Mouse (Mus musculus) myocyte (in vitro differentiated cells): ENCODE measurements around the gene Utf1.

ENCODE experiments used
- CEBPB ChIP-seq: IDR thresholded peaks from 2 replicates; pipeline ENCODE4 v1.6.1; 2011; ENCODE audit warnings: mild to moderate bottlenecking, moderate library complexity; ENCODE audit not compliant: poor library complexity, insufficient read depth, severe bottlenecking
- E2F4 ChIP-seq: IDR thresholded peaks from one replicate; pipeline ENCODE4 v1.6.1; 2011; ENCODE audit warnings: mild to moderate bottlenecking, control low read depth, moderate library complexity; ENCODE audit not compliant: insufficient read depth
- MAX ChIP-seq: IDR thresholded peaks from one replicate; pipeline ENCODE4 v1.6.1; 2011; ENCODE audit warnings: low read depth, mild to moderate bottlenecking, control low read depth
- MYOD1 ChIP-seq, 3 experiments: IDR thresholded peaks; one replicate each; pipeline ENCODE4 v1.6.1; 2011; ENCODE audit warnings: control low read depth in 2 of 3, low read depth in 2 of 3, mild to moderate bottlenecking in 2 of 3, moderate library complexity in 1 of 3; ENCODE audit not compliant: insufficient read length in 2 of 3, control insufficient read depth in 1 of 3
- MYOG ChIP-seq, 3 experiments: IDR thresholded peaks; one replicate each; pipeline ENCODE4 v1.6.1; 2011; ENCODE audit warnings: control low read depth in 2 of 3, low read depth in 2 of 3, mild to moderate bottlenecking in 2 of 3; ENCODE audit not compliant: insufficient read length in 2 of 3, control insufficient read depth in 1 of 3, insufficient read depth in 1 of 3
- POLR2A ChIP-seq: IDR thresholded peaks from one replicate; pipeline ENCODE4 v1.6.1; 2011; ENCODE audit warnings: low read depth, mild to moderate bottlenecking, control low read depth, moderate library complexity; ENCODE audit not compliant: insufficient read length
- POLR2AphosphoS2 ChIP-seq: IDR thresholded peaks from one replicate; pipeline ENCODE4 v1.6.1; 2011; ENCODE audit warnings: low read depth, control low read depth; ENCODE audit not compliant: insufficient read length
- TCF12 ChIP-seq: IDR thresholded peaks from one replicate; pipeline ENCODE4 v1.6.1; 2011; ENCODE audit warnings: mild to moderate bottlenecking, control low read depth; ENCODE audit not compliant: poor library complexity, insufficient read depth, severe bottlenecking
- TCF3 ChIP-seq: IDR thresholded peaks from one replicate; pipeline ENCODE4 v1.6.1; 2011; ENCODE audit warnings: low read depth, control low read depth; ENCODE audit not compliant: insufficient read length
- USF1 ChIP-seq: IDR thresholded peaks from one replicate; pipeline ENCODE4 v1.6.1; 2011; ENCODE audit warnings: low read depth, mild to moderate bottlenecking, control low read depth, moderate library complexity

DNA sequence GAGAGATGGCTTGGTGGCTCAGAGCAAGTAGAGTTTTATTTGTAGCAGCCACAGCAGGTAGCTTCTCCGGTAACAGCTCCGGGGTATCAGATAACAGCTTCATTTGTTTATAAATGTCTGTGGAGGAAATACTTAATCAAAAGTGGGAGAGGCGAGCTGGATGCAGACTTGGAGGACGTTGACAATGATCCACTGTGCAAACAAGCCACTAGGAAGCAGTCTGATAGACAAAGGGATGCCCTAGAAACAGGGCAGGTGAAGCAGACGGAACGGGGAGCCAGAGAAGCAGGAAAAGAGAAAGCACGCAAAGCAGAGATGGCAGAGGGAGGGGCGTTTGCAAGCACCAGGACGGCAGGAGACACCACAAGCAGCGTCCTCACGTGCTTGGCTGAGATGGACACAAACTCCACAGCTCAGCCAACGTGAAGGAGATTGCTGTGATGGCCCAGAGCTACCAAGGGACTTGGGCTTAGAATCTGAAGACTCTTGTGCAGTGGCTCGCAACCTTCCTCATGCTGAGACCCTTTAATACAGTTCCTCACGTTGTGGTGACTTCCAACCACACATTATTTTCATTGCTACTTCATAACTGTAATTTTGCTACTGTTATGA is 27.8 kb upstream of the Utf1 start:
- TF ChIP-seq MAX (no peak), POLR2A (no peak), E2F4 (no peak), TCF12 (no peak), USF1 (no peak), CEBPB (no peak), MYOG (IDR thresholded peaks at IDR 0.05; ENCODE audit: control insufficient read depth in 1 of 3, insufficient read depth in 1 of 3, insufficient read length in 2 of 3, low read depth in 2 of 3) (no peak), POLR2AphosphoS2 (no peak), TCF3 (no peak), MYOD1 (IDR thresholded peaks at IDR 0.05; ENCODE audit: control insufficient read depth in 1 of 3, insufficient read length in 2 of 3, low read depth in 2 of 3) (no peak)
